Mouse (Mus musculus) urinary bladder, postnatal 14 days (tissue): ENCODE measurements around the gene Pde4dip.

Source experiments
- DNase-seq: peaks from one replicate; pipeline ENCODE4 v3.0.0; 2021; ENCODE audit warnings: low spot score

The Pde4dip gene

DNA sequence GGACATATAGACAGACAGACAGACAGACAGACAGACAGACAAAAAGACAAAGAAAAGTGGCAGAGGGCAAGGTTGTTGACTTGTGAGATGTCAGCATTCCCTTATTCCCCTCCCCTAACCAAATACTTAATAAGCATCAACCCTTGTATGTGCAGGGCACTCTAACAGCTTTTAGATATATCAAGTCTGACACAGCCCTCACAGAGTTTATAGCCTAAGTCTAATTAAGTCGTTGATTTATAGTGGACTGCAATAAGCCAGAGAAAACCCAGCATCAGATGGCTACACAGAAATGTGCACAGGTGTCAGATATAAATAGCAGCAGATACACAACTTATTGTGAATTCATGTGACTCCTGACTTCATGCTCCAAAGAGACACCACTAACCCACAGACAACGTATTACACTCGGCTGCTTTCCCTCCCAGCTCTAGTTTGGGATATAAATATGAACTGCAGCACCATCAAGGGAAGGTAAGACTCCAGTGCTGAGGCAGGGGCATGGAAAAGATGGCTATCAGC lies 87.3 kb downstream of the Pde4dip start:
- DNase-seq, result no peak

DNA sequence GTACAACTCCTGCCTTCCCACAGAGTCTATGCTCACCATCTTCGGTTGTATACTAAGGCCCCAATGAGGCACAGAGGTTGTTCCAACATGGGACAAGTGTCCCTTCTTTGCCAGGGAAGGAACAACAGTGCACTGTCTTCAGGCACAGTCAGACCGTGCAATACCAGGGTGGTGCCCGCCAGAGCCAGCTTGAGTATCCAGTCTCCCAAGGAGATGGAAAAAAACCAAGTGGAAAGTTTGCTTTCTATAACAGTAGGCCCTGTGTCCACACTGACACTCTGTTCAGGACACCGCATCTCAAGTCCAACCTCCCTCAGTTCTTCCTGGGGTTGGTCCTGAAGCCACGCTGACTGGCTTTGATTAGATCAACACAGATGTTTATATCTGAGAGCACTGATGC lies 87.8 kb downstream of the Pde4dip start:
- DNase-seq, result no peak

DNA sequence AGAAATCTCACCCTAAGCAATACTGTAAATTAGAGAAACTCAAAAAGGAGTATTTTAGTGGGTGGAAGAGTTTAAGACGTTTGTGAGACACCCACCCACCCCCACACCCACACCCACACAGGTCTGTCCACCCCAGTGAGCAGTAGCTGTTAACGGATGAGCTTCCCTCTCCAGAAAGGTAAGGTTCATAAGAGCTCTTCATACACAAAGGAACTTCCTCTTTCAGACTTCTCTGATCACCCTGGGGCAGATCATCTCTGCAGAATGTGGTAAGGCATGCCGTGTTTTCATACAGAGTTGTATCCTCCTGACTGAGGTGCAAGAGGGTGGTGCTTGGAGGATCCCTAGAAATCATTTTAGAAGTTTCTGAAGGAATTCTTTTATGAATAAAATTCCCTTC lies 88.5 kb downstream of the Pde4dip start:
- DNase-seq, result no peak

DNA sequence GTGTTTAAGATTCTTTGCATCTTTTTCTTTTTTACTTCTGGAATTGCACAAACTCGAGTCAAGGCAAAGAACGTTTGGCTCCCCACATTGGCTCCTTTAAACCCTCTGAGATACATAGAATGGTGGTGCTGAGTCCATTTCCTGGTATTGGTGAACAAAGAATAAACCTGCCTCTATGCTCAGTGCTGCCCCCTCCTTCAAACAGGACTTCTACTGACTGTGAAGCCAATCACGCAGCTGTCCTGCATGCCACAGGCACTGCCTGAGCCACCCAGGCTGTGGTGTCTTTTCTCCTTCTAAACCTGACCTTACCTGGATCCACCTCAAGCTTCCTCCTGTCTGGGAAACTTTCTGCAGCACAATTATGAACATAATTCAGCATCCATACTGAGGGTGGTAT lies 89.2 kb downstream of the Pde4dip start:
- no peak for DNase-seq

DNA sequence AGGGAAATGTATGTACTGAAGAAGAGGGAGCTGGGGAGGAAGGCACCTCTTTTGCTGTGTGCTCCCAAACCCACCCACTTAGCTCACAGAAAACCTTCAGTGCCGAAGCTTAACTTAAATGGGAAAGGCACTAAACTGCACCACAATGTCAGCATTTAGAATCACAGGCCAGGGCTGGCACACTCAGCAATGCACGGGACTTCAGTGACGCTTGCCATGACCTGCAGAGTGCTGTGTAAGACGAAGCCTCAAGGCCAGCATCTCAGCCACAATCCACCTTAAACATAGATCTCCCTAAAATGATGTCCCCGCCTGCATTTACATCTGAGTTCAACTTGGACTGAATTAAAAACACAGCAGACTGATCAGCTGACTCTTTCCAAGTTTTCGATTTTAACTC lies 91.1 kb downstream of the Pde4dip start:
- DNase-seq, result no peak

DNA sequence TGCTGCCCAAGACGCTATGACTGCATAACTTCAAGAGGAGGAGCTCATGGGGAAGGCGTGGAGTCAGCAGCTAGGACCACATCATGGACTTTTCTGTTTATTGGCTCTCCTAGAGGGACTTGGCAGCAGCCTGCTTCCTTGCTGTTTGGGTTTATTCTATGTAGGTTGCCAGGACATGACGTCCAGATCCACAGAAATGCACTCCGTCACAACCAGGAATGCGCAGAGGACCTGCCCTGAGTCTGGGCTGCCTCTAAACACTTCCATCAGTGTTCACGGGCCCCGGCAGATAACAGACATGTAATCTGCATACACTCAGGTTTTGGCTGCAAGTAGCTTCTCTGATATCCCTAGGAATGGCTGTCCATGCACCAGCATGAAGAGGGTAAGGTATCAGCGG lies 94.5 kb downstream of the Pde4dip start:
- DNase-seq, result peak; percentile 10

DNA sequence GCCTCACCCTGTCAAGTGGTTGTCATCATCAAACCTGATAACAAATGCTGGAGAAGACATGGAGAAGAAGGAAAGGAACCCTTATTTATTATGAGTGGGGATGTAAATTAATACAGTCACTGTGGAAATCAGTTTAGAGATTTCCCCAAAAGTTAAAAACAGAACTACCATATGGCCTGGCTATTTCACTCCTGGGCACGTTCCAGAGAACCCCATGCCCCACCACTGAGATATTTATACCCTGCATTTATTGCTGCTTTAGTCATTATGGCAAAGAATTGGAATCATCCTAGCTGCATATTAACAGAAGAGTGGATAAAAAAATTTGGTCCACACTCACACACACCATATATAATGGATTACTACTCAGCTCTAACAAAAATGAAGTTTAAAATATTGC lies 98.4 kb downstream of the Pde4dip start:
- no peak for DNase-seq

DNA sequence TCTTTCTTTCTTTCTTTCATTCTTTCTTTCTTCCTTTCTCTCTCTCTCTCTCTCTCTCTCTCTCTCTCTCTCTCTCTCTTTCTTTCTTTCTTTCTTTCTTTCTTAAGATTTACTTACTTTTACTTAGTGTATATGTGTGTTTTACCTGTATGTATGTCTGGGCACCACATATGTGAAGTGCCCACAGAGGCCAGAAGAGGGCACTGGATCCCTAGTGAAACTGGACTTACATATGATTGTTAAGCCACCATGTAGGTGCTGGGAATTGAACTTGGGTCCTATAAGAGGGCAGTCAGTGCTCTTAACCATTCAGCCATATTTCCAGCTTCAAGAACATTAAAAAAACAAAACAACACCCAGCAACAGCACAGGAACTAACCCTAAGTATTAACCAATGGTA lies 99.2 kb downstream of the Pde4dip start:
- no peak for DNase-seq

DNA sequence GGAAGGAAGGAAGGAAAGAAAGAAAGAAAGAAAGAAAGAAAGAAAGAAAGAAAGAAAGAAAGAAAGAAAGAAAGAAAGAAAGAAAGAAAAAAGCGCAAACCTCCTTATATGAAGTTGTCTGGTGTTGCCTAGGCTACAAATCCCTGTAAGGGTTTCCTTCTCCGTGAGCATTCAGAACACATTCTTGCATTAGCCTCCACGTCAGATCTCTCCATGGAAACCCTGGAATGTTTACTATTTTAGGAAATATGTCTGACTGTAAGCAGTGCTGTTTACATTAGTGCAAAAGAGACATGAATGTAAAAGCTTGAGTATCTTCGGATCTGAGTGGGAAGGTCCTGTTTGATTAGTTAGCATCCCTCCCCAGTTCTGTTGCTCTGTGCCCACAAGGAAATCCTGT lies 112.3 kb downstream of the Pde4dip start:
- no peak for DNase-seq

DNA sequence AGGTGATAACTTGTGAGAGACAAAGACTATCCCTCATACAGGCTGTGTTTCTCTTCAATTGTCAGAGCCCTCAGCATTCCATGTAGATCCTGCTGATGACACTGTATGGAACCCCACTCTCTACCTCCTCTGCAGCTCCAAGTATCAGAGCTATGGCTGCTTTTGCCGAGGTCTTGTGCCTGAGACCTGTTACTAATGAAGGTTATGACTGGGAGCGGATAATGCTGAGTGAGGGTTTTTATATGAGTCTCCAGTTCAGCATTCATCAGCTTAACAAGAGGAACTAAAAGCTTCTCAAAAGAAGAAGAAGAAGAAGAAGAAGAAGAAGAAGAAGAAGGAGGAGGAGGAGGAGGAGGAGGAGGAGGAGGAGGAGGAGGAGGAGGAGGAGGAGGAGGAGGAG lies 112.8 kb downstream of the Pde4dip start:
- no peak for DNase-seq

DNA sequence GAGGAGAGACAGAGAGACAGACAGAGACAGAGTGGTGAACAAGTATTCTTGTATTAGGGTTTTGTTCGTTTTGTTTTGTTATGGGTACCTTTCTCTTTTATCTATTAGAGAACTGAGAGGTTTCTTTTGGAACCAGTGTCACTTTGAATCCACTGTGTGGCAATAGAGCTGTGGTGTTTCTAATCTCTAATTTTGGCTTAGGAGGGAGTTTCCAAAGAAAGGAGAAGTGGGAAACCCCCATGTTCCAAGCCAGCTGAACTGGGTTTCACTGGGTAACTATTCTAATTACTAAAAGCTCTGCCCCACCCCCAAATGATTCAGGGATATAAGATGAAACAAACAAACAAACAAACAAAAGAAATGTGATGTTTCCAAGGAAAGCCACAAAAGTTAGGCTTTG lies 113.6 kb downstream of the Pde4dip start:
- no peak for DNase-seq

DNA sequence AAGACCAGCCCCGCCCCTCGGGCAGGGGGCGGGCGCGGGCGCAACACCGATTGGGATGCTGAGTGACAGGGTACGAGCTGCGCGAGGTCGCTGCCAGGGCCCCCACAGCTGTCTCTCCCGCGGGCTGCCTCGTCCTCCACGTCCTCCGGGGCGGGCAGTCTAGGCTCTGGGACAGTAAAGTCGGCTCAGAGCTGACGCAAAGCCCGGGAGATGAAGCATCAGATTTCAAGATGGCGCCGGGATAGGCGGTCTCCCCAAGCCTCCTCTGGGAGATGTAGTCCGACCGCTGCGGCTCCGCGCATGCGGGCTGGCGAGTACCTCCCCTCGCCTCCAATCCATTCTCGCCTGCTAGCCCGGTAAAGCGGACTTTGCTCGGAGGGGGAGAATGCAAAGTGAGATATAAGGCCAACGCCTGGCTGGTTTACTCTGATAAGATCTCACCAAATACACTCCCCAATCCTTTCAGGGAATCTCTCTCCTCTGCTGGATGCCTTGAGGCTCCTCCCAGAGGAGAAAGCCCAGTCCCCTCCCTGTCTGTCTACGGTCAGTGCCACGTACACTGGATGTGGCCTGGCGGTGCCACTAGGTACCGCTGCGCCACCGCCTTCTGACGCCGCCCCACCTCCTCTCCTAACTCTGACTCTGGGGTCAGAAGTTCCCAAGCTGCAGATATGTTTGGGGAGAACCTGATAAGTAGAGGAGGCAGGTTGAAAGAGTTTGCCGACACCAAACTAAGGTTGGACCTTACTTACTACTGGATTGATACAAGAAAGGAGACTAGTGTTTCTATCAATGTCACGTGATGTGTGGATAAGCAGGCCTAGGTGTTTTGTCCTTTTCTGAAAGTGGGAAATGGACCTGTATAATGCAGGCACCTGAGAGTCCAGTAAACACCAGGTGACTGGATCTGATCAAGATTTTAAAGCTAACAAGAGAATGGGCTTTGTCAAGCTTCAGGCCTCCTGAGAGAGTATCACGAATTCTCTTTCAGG lies 120.4 kb downstream of the Pde4dip start:
- DNase-seq, result peak; percentile 94

DNA sequence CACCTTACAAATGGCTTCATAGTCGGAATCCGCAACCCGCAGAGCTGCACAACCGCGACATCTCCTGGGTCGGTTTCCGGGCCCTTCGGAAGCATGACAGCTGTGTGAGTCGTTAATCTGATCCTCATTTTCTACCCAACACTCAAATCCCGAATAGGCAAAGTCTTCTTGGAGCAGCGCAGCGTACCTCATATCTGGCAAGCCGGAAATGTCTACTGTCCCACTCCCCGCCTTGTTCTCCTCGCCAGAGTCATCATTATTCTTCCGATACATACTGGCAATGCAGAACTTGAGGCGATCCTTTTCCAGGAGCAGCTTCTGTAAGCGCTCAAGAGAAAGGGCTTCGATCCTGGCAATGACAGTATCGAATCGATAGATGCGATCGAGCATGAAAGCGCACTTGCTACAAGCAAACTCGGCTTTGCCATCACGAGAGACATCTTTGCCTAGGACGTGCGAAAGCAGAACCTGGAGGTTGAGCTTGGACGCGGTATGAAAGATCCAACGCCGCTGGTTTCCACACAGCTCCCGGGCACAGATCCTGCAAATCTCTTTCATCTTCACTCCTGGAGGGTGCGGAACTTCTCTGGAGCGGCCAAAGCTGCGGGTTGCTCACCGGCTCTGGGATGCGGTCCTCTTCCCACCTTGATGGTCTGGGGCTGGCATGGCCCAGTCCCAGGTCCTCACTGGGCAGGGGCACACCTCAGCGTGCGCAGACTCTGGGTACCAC lies 121.3 kb downstream of the Pde4dip start:
- DNase-seq, result peak; percentile 9

DNA sequence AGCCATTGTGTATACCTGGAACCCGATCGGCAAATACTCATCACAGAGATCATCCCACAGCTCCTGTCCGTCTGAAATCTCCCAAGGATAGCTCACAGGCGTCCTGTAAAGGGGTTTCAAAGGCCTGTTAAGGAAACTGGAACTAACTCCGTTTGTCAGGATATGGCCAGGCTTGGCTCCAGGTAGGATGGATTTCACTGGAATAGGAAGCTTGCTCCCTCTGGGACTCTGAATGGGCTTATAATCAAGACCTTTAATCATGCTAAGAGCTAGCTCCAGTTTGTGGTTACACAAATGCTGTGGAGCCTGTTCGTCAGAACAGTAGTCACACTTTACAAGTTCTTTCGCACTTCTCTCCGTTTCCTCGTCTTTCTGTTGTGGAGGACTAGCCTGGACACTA lies 122.0 kb downstream of the Pde4dip start:
- DNase-seq, result no peak

DNA sequence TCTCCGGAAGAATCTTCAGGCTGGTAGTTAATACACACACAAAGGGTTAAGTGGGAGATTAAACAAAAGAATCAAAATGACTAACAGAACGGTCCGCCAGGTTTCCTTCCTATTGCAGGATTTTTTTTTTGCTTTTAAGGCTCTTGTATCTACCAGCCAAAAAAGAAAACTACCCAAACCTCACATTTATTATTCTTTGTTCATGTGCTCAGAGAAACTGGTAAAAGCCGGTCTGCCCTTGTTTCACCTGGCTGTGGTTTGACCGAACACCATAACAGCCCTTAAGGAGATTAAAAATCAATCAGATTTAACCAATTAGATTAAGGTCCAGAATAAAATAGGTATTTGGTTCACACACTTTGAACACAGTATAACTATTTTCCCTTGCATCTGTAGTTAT lies 124.4 kb downstream of the Pde4dip start:
- DNase-seq, result no peak

DNA sequence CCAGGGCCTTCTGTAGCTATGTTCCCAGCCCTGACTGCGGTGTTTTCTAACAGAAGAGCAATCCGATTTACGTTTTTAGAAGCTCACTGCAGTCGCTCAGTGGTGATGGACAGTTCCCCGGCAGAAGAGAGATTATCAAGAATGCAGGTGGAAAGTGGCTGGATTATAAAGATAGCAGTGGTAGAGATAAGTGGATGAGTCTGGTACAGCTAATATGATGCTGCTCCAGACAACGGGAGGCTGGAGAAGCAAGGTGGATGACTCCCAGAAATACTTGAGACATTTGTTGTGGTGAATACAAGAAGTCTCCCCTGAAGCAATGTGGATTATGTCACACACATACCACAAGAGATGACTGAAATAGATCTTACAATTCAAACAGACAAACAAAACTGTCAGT lies 126.6 kb downstream of the Pde4dip start:
- no peak for DNase-seq

DNA sequence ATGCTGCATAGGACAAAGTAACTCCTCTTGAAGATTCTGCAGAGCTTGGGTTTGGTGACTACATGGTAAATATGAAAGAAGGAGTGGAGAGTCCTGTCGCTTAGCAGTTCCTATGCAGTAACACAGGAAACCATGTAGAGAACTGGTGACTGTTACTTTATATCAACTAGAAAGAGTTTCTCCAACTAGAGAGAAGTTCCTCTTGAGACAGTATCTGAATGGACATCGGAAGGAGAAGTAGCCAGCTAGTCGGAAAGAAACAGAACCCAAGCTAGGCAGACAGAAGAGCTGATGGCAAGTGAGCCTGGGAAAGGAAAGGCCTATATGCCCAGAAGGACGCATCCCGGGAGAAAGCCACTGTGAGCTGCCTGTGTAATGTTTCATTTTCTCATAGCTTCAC lies 127.3 kb downstream of the Pde4dip start:
- DNase-seq, result no peak

DNA sequence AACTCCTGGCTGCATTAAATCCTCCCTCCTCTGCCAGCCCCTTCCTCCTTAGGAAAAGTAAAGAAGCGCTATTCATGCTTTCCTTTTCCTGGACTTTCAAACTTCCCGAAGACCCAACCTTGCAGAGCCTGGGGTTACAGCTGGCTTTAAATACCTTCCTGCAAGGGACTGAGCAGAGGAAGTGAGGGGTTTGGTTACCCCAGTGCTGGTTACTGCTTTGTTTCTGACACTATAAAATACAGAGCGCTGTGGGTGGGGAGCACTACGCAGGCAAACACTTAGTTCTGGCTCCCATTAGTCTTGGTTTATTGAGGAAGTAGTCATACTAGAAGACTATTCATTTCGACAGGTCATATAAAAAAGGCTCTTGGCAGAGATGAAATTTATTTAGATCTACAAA lies 128.7 kb downstream of the Pde4dip start:
- DNase-seq, result no peak

DNA sequence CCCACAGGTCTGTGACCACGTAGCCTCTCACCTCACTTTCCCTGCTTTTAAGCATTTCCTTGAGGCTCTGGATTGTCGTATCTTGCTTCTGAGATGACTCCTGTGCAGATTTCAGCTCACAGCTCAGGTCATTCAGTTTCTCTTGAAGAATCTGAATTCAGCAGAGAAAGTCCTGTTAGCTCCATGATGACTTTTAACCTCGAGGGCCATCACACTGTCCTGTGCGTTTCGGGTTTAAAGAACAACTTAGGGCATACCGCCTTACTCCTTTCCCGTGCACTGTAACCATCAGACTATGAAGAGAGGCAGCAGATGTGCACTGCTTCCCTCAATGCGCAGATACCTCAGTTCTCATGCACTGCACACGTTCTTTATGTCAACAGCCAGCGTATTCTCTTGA lies 131.0 kb downstream of the Pde4dip start:
- DNase-seq, result no peak

DNA sequence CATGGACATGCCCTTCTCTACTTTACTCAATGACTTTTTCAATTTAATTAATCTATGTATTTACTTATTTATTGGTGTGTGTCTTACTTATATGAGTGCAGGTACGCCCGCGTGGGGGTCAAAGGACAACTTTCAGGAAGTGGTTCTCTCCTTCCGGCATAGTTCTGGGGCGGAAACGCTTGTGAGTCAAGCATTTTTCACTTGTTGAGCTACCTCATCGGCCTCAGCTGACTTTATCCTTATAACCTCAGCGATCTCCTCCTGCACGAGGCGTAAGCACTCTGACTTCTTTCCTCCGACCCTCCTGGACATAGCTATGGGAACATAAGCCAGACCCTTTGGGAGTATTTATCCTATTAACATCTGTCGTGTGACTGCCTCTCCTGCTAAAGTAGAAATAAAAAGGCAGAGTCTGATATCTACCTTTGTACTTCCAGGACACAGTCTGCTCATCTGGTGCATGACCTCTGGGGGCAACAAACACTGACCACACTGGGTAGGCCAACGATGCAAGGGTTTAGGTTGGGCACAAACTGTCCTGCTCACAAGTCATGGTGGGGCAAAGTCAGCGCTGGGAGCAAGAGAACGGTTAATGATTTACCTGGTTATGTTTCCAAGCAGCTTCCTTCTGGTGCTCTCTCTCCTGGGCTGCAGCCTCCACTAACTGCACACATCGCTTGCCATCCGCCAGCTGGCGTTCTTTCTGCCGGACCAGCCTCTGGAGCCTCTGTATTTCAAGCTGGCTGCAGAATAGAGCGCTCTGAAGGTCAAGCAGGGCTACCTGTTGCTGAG lies 132.0 kb downstream of the Pde4dip start:
- peak; percentile 7 for DNase-seq

DNA sequence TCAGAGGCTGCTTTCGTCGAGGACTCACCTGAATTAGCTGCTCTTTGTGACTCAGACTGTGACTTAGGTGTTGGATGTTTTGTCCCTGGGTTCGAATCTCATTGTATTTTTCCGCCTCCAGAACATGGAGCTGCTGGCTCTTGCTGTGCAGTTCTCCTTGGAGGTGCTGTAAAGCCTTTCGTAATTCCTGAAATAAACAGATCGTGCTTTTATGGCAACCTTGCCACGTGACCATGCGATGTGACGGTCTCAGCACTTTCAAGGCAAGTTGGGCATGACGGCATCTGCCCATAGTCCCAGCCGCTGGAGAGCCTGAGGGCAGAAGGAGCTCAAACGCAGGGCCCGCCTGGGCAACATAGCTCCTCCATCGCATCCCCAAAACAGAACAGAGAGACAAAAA lies 133.1 kb downstream of the Pde4dip start:
- no peak for DNase-seq

DNA sequence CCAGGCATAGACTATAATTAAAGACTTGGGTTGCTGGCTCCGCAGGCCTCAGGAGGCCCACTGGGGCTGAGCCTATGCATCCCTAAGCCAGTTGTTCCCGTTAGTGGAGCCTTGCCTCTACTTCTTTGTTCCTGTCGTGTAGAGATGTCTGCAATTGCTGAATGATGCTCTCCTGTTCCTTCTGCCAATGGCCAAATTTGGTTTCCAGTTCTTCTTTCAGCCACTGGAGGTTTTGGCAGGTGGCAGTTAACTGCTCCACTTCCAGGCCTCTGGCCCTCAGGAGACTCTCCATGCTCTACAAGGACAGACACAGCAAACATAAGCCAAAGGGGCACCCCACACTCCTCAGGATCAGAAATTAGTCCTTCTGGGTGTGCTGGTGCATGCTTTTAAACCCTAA lies 135.6 kb downstream of the Pde4dip start:
- no peak for DNase-seq
